Mouse (Mus musculus) kidney, adult 11 months (tissue): ENCODE measurements around the gene Chat.
"Not testable (repeated sequence)": the region's sequence is repeated elsewhere in the genome, so short reads cannot be mapped to it uniquely, and the experiment has no call there.

Experiments used
- DNase-seq: peaks from one replicate; pipeline ENCODE4 v3.0.0; 2022

The Chat gene

DNA sequence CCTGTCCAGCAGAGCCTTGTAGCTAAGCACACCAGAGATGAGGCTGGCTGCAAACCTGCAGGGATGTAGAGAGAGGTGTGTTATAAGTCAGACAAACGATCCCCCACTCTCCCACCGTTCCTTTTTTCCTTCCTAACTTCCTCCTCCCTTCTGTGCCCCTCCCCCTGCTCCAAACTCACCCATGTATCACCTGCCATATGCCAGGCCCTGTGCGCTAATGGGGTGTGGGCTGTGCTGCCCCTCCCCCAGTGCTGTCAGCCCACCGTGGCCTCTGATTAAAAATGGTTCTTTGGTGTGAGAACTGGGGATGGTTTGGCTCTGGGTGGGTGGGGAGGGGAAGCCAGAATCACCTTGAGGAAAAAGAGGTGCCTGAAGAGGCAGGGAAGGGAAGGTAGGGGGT lies 13.2 kb downstream of the Chat start:
- no peak for DNase-seq

DNA sequence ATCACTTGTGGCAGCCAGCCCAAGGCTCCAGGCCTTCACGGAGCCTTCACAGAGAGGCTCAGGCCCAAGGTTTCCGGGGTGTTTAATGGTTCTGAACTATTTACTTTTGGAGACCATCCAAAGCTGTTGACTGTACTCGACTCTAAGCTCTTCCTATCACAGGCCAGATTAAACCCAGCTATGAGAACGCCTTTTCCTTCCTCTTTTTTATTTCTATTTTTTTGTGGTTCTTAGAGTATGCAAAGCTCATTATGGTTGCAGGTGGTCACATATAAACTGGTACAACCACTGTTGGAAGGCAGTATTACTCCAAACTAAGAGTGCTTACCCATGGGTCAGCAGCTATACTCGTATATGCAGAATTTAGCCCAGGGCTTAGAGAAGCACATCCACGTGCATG lies 18.8 kb downstream of the Chat start:
- no peak for DNase-seq

DNA sequence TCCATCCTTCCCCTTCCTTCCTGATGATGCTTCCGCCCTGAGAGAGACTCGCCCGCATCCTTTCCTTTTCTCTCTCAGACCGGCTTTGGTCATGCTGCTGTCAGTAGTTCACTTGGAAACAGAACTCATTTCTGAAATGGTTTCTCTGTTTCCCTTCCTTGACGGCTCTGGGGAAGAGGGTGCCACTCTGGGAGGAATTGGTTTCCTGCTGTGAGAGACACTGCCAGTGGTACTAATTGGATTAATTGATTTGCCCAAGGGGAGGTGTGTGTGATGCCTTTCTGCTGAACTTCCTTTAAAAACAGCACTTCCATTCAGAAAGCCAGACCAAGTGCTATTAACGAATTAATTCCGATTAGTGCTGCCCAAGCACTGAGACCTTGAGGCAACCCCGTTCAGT lies 22.3 kb downstream of the Chat start:
- DNase-seq = no peak

DNA sequence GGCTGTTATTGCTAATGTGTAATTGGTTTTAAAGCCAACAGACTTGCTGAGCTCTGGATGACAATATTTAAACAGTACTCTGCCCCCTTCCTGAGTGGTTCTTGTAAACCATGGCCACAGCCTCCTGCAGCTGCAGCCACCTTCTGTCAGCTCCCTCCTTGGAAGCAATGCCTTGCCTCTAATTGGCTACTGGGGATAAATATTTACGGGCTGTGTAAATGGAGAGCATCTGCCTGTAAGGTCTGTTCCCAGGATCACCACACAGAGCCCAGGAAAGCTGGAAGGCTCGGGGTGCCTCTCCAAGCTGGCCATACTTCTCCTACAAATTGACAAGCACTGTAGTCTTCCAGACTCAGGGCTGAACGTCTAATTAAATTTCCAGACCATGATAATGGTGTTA lies 26.0 kb downstream of the Chat start:
- DNase-seq = no peak

DNA sequence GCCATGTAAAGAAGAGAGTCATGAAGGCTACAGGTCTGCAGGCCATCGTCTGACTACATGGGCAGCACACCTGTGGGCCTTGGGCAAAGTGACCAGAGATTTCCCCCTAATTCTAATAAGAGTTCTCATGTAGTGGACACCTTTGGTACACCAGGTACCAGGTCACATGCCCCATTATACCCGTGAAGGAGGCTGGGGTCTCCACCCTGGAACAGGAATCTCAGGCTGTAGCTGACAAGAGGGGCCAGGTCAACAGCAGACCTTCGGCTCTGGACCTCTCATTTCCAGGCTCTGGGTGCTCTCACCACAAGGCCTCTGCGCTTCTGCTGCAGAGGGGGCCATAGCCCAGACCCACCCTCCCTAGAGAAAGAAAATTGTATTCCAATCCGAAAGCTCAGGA lies 26.5 kb downstream of the Chat start:
- no peak for DNase-seq

DNA sequence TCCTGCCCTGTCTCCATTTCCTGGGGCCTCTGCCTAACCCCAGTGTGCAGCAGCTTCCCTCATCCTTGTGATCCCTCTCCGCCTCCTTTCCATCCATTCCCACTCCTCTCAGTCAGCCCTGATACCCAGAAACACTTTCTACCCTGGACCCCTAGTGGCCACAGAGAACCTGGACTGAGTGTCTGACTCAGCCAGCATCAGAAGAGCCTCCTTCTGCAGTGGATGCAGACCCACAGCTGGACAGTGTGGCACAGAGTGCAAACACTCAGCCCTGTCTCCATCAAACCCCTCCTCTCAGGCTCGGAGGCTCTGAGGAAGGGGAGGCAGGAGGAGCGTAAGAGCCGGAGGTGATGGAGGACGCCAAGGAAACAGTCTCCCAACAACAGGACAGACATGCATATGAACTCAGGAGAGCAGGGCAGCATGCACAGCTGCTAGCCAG lies 28.4 kb downstream of the Chat start:
- DNase-seq = no peak

DNA sequence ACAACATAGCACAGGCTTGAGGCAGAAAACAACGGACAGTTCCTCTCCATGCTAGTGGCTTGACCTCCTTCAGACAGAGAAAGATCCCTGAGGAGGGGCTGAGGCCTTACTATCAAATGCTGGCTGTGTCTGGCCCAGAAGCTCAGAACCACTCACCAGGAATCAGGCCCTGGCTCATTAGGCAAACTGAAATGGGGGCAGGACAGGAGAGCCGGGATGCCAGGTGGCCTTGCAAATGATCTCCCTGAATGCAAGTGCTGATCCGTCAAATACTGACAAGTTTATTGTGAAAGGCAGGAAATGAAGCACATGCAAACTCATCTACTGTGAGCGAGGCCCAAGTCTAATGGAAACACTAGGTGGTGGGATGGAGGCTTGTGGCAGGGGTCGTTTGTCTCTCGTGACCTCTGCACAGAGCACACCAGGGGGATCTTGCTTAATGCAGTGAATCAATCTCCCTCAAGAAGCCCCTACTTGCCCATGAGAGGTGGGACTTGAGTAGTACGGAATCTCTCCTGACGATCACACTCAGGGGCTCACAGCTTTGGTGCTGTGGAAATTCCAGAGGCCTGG lies 36.7 kb downstream of the Chat start:
- no peak for DNase-seq

DNA sequence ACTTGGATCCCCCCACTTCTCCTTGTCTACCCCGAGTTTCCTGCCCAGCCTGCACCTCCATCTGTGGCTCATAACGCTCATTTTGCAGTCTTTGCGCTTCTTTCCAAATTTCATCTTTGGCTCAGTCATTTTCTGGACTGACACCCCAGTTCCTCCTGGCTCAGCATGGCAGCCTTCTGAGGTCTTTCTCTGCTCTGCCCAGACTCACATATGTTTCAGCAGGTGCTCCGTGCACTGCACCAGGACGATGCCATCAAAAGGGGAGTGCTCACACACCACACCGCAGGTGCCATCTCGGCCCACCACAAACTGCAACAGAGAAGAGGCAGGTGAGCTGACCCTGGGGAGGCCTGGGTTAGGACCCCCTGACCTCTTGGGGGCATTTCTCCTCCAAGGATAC lies 41.8 kb downstream of the Chat start:
- DNase-seq = no peak

DNA sequence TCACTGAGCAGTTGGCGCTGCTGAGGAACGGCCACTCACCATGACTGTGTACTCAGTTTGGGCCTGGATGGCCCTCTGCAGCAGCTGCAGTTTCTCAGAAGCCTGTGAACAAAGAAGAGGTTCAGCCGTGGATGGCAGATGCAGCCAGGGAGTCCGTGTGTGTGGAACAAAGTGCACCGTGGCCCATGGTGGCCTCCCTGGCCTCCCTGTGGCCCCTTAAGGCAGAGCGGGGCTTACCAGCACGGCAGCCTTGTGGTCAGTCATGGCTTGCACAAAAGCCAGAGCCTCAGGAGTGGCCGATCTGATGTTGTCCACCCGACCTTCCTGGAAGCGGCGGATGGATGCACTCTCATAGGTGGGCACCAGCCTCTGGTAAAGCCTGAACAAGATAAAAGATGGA lies 47.0 kb downstream of the Chat start:
- no peak for DNase-seq

DNA sequence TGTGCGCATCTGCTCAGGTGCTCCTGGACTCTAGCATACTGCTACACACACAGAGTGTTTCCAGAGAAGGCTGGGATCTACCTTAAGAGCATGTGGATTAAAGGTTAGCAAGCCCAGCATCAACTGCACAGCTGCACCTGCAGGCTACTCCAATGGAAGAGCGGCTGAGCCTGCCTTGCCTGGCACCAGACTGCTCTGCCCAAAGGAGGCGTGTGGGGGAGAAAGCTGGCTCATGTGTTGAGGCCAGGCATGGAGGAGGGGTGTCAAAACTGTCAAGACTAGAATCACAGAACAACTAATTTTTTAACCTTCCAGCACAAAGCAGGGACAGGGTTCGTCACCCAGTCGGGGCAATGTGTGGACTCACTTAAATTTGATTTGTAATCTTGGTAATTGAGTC lies 53.7 kb downstream of the Chat start:
- no peak for DNase-seq

DNA sequence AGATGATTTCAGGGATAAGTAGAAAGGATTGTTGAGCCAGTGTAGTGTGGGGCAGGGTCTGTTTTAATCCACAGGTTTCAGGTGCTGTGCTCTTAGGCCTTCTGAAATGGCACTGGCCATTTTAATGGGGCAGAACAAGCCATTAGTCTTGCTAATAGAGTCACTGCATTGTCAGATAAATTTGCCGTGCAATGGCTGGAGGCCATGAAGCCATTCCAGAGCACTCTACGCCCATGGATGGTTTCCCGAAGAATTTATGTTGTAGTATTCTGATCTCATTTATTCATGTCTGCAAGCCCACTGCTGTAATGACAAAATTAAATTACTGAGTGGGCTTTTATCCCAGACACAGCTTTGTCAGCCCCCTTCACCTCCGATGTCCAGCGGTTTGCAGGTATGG lies 55.7 kb downstream of the Chat start:
- no peak for DNase-seq

DNA sequence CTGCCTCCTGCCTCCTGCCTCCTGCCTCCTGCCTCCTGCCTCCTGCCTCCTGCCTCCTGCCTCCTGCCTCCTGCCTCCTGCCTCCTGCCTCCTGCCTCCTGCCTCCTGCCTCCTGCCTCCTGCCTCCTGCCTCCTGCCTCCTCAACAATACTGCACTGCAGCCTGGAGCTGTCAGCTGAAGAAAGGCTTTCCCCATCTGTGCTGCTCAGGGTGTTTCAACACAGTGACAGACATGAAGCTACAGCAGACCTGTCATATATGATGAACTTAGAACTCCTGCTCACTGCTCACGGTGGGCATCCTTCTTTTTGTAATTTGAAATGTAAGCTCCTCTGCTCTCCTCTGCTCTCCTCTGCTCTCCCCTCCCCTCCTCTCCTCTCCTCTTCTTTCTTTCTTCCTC lies 60.4 kb downstream of the Chat start:
- not testable (repeated sequence) for DNase-seq

DNA sequence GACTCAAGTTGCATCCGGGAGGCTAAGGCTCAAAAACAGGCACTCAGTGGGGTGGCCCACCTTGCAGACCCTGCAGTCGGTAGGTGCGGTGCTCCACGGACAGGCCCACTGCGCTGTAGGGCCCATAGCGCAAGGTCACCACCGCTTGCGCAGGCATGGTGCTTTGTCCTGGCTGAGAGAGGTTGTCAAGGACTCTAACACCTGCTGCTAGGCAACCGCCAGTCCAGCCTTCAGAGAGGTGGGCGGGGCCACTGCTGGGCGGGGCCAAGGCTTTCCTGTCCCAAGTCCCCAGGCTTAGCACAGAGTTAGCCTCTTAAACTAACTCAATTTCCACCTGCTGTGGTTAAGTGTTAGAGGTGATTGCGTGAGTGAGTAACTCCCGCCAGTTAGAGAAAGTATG lies 77.6 kb downstream of the Chat start, which contains the start of gene 1700024G13Rik:
TSS of gene 1700024G13Rik (minus strand) at position 196 of the 400 bp plus-strand sequence.
- DNase-seq = peak; percentile 63

DNA sequence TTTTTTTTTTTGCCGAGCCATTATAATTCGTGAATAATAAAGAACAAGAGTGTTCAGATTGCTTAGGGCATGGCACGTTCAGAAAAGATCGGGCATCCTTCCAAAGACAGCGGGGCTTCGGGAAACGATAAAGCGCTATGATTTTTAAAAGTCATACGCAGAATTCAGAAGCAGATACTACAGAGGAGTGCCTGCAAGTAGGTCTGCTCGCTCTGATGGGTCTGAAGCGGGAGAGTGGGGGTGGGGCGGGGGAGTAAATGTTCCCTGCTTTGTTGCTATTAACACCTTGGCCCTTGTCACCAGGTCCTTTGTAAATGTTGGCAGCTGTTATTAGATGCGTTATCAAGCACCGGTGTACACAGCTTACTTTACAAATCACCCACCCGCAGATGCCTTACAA lies 84.2 kb downstream of the Chat start:
- DNase-seq = no peak

DNA sequence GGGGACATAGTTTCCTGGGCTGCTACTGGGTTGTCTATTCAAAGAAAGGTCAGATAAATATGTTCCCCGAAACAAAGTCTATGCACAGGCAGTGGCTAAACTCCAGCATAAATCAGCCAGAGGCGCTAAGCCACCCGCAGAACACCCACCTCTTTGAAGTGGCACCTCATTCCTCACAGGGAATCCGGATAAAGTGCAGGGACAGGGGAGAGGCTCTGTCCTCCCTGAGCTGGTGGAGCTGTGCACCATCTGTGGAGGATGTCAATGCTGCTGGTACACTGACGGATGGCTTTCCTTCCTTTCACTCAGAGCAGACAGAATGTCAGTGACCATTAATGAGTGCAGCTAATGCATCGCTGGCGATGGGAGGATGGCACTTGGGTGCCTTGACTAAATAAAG lies 84.7 kb downstream of the Chat start:
- no peak for DNase-seq

DNA sequence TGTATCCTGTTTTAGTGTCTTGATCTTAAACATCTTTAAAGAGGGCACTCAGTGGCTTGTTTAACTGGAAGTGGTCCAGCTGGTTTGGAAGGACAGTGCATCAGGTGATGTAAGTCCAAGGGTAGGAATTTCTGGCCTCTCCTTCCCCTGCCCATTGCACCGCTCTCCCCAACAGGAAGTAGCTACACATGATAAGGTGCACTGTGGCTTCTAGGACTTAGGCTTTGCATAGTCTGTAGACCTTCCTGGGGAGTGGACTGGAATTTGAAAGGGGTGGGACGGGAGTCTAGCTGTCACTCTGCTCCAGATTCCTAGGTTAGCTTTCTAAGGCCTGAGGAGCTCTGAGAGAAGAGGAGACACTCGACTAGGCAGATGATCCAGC lies 85.7 kb downstream of the Chat start:
- no peak for DNase-seq

DNA sequence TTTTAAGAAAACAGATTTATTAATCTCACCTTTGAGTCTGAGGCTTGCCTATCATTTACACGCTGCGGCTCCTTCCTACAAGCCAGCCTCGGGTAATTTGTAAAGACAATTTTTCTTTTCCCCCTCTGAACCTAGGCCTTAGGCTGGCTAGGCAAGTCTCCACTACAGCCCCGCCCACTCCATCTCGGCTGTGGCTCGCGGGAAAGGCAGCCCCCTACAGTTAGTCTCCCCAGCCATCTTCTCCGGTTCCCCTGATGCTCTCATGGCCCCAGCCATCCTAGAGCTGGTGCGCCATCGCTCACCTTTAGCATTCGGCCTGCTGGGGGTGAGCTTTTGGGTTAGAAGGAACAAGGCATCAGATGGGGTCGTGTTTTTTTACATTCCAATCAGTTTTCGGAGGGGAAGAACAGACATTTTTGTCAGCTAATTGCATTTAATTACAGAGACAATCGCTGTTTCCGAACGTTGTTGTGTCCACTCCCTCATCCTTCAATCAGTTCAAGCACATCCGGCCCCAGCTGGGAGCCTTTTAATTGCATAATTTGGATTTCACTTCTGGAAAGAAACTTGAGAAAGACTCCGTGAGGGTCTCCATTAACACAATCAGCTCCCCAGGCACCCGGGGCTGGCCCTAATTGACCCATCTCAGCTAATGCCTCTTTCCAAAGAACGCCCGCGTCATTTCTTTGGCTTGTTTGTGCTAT lies 86.2 kb downstream of the Chat start:
- no peak for DNase-seq

DNA sequence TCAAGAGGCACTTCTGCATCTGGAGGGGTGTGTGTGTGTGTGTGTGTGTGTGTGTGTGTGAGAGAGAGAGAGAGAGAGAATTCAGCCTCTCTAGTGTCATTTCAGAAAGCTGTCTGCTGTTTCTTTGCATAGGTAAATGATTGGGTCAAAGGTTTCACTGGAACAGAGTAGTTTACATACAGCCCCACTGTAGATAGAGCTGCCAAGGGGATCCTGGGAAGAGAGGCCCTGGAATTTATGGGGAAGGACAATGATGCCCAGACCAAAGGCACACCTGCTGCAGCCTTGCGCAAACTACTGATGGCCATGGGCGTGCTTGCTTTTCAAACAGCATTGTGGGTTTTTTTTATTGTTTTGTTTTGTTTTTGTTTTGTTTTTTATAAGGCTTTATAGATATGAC lies 93.3 kb downstream of the Chat start:
- no peak for DNase-seq

DNA sequence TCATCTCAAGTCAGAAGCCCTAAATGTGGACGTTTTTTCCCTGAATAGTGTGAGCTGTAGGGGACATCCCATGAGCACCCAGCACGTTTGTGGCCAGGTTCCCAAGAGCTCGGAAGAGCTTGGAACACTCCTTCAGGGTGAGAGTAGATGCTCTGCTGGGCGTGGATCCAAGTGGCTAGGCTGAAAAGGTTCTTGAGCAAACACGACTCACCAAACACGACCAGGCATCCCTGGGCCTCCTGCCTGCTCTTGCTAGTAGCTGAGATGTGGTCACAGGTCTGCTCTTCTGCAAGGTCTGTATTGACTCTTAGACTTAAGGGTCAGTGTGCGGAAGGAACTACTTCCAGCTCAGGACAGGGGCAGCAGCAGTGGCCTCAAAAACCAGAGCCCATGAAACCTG lies 96.0 kb downstream of the Chat start:
- no peak for DNase-seq

DNA sequence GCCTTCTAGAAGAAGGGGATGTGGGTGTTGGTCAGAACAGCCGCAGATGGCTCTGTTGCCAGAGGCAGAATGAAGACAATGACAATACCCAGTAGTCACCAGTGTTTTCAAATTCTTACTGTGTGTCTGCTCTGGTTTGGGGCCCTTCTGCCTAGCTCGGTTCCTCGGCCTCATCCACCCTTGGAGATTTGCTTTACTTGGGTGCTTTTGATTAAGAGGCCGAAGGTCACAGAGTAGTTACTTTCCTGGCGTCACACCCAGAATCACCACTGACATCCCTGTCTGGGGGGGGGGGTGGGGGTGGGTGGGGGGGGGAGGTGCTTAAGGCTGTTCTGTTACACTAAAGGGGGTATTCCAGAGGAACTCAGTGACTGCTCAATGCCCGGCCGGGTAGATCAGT lies 101.4 kb downstream of the Chat start:
- DNase-seq = no peak
